Mouse (Mus musculus): Measurements from ENCODE around the gene Kcnk10.
A peak's percentile ranks its signal among the peaks of the same experiment; 100 is the strongest.
"Not testable (repeated sequence)": the region's sequence is repeated elsewhere in the genome, so short reads cannot be mapped to it uniquely, and the experiment has no call there.

Gene Kcnk10

DNA sequence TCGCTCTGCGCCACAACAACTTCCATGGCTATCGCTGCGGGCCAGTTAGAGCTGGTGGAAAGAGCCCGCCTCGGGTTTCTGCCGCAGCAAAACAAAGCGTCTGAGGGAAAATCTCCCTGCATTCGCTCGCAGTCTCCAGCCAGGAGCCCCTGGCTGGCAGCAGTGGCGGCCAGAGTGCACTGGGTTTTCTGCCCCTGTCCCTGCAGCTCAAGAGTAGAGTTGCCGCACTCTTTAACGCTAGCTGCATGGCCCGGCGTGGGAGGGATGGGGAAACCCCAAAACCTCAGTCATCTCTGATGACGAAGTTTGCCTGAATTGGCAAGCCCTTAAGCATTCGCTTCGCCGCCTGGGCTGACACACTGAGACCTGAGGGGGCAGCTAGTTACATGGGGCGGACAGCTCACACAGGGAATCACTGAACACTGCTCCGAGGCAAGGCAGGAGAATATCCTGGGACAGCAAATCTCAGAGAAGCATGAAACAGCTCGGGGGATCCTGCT, at the start of gene Kcnk10:
Gene Kcnk10 (minus strand): TSS at position 450 of the 500 bp plus-strand sequence.
- DNase-seq (ENCODE audit: inconsistent ontology term), result peak; percentile 85

DNA sequence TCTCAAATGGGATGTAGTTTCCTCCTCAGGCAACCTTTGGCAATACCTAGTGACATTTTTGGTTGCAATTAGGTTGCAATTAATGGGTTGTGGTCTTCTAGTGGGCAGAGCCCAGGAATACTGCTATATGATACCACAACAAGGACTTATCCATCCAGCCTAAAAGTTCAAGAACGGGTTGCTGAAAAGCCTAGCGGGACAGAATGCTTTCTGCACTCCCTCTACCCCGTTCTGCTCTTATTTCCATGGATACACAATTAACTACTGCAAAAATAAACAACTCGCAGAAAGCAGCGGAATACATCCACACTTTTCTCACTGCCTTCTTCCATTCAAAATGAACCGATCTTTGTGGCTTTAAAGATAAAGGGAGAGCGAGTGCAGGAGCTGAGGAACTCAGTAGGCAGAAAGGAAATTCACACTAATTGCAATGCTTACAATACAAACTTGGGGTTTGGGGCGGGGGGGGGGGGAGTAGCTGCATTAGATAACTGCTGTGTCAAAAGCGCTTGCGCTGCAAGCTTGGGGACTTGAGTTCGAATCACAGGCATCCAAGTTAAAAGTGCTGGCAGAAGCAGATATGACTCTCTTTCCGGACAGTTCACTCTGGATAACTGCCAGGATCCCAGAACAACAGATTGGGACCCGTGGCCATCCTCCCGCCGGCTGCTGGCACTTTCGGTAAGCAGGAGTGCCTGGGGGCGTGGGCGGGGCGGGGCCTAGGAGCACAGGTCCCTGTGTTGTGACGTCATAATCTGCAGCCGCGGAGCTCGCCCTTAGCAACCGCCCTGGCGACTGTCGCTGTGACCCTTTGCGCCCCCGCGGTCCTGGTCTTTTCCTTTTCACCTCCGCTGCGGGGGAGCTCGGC, 49.5 kb upstream of the Kcnk10 start, which contains the start of gene Spata7:
Gene Spata7 (plus strand): TSS at position 766 of the 868 bp plus-strand sequence.
- DNase-seq (ENCODE audit: inconsistent ontology term), result peak; percentile 93

DNA sequence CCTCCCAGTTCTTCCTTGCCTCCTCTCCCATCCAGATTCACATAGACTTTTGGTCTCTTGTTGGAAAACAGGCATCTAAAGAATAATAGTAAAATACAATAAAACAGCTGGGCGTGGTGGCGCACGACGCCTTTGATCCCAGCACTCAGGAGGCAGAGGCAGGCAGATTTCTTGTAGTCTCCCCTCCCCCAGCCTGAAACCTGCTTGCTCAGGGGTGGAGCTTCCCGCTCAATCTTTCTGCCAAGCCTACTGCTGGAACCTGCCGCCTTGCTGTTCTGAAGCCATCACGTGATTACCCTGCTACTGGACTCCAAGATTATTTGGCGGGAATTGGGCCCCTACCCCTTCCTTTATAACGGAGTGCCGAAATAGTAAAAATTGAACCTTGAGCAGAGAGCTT, 45.2 kb upstream of the Kcnk10 start:
- not testable (repeated sequence) for DNase-seq (ENCODE audit: inconsistent ontology term)

DNA sequence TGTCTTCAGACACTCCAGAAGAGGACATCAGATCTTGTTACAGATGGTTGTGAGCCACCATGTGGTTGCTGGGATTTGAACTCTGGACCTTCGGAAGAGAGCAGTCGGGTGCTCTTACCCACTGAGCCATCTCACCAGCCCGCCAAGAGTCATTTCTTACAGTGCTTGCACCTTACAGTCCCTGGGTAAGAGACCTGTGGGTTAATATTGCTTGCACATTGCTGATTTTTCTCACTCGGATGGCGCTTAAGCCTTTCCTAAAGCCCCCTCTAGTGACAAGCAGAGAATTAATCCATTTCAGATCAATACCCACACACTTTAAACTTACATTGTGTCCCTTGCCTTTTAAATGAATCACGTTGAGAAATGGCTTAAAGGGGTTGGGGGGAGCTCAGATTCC, 42.8 kb upstream of the Kcnk10 start:
- DNase-seq (ENCODE audit: inconsistent ontology term), result not testable (repeated sequence)

DNA sequence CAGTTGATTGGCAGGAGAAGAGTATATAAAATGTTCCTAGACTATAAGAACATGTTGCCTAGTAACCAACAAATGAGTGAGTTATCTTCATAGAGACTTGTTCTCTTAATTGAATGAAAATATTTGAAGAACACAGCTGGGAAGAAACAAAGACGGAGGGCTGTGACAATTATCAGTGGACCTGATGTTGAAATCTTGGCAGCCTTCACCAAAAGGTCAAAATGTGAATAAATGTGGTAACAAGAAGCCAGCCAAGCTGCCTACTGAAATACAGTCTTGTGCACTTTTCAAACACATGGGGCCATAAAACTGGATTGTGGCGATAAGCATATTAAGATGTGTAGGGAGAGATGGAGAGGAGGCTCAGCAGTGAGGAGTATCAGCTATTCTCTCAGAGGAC, 41.4 kb upstream of the Kcnk10 start:
- DNase-seq (ENCODE audit: inconsistent ontology term), result peak; percentile 66

DNA sequence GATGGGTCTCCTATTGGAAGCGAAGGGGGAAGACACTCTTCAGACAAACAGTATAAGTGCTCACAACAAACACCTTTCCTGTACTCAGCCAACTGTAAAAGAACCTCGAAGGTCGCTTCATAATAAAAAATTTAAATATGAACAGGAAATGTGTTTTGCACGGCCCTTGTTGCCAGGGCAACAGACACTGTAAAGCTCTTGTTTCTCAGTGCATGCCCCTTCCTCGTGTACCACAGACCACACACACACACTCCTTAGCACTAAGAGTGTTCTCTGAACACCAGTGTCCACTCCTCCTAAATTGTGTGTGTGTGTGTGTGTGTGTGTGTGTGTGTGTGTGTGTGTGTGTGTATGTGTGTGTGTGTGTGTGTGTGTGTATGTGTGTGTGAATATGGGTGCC, 37.6 kb upstream of the Kcnk10 start:
- no peak for DNase-seq (ENCODE audit: inconsistent ontology term)

DNA sequence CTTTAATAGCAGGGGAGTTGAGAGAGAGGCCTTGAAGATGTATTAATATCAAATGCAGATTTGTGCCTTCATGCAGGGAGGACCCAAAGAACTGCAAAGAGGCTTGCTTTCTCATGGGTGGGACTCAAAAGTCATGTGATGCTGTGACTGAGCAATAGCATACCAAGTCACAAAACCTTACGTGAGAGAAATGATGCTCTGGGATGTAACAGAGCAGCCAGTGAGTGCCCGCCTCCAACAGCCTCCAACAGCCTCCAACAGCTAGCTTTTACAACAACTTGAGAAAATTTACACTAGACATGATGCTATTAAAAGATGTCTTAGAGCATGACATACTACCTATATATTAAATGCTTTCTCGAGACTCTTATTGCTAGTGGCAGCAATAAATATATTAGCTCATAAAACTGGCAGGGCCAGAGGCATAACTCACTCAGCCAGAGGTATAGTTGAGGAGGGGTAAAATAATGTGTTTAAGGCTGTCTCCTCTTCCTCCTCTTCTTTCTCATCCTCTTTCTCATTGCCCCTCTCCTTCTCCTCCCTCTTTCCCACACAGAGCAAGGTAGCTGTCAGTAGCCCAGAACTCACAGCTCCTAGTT, 36.9 kb upstream of the Kcnk10 start:
- DNase-seq (ENCODE audit: inconsistent ontology term), result no peak

DNA sequence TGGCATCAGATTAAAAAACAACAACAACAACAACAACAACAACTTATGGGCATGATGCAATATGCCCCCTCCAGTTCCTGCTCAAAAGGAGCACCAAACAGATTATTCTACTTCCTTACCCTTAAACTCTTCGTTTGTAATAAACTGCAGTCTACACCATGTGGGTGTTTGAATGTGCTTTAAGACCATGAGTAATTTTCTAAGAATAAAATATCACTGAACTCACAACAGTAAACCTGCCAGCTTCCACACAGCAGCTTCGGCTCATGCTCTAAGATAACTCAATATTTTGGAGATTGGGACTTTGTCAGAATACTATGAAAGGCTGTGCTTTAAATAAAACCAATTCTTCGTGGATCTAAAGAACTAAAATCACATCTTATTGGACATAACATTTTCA, 32.2 kb upstream of the Kcnk10 start:
- no peak for DNase-seq (ENCODE audit: inconsistent ontology term)

DNA sequence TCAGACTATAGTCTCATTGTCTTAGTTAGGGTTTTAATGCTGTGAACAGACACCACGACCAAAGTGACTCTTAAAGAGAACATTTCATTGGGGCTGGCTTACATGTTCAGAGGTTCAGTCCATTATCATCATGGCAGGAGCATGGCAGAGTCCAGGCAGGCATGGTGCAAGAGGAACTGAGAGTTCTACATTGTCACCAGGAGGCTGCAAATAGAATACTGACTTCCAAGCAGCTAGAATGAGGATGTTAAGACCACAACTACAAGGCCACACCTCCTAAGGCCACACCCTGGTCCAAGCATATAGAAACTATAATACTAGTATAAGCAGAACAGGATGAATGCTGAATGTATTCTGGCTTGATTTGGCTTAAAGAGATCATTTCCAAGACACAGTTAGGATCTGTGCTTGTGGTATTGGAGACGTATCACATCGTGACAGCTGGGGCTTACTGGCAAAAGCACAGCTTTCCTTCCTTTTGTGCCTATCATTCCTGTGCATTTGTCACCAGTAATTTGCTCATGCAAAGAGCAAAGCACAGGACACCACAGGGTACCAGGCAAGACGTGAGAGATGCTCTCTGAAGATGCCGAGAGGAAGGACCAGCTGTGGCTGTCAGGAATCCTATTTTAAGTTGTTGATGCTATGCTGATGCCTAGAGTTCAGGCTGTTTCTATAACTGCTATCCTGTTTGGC, 28.6 kb upstream of the Kcnk10 start:
- no peak for DNase-seq (ENCODE audit: inconsistent ontology term)

DNA sequence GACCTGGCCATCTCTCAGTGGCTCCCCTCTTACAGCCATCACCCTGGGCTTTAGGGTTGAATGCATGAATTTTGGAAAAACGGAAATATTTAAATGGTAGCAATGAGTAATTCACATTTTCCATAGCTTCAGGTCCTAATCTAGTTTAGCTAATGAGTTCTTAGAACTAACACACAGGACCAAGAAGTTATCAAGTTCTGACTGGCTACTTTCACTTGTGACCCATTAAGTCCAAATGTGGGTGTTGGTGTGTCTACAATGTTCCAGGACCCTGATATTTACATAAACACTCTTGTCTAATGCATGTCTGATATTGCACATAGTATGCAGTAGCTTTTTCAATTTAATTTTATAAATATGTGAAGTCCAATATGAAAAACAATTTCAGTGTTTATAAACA, 27.2 kb upstream of the Kcnk10 start:
- no peak for DNase-seq (ENCODE audit: inconsistent ontology term)

DNA sequence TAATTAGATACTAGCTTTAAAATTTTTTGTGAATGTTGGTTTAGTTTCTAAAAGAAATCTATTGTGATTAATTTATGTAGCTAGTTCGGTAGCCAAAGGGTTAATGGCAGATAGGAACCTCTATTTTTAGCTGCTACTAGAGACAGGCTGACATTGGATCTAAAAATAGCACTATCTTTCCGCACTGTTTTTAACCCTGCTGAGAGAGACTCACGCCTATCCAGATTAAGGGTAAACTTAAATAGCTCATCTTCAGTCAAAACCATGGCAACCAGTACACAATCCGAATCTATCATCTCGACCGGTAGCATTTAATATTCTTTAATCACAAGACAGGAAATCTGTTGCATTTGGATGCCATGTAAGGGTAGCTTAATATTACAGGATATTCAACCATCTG, 24.0 kb upstream of the Kcnk10 start:
- no peak for DNase-seq (ENCODE audit: inconsistent ontology term)

DNA sequence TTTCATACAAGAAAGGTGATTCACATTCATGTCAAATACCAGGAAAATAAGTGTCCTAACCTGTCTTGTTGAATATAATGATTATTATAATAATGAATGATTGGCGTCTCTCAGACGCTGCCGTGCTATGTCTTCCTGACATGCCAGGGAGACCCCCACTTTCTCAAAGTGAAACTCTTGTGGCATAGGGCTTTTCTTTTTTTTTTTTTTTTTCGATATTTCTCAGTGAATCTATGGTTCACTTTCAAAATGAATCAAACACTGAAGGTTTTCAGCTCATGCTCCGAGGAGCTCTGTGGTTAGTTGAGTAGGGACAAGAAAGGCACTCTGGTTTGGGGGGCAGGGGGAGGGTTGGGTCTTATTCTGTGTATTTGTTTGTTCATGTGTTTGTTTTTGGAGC, 22.8 kb upstream of the Kcnk10 start:
- no peak for DNase-seq (ENCODE audit: inconsistent ontology term)

DNA sequence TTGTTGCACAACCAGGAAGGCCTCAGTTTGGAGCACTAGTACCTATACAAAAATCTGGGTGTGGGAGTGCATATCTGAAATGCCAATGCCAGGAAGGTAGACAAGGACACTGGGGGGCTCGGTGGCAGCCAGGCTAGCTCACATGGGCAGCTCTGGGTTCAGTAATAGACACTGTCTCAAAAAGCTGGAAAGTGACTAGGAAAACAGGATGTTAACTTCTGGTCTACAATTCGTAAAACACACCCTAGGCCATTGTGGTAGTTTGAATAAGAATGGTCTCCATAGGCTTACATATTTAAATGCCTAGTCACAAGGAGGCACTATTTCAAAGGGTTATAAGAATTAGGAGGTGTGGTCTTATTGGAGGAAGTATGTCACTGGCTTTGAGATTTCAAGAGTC, 12.9 kb upstream of the Kcnk10 start:
- DNase-seq (ENCODE audit: inconsistent ontology term), result no peak

DNA sequence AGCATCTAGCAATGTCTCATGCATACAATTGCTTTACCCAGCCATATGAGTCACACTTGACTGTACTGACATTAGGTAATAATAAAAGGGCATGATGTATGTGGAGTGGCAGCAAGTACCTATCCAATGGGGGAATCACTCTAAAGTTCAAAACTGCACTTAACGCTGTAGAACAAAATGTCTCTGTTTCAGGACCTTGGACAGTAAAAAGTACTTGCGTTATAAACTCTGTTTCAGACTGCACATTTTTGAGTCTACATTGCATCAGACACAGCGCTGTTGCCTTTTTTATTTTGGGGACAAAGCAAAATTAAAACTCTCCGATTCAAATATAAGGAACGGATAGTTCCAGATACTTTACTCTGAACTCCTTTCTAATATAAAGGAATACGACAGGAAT, 10.5 kb upstream of the Kcnk10 start:
- DNase-seq (ENCODE audit: inconsistent ontology term), result no peak

DNA sequence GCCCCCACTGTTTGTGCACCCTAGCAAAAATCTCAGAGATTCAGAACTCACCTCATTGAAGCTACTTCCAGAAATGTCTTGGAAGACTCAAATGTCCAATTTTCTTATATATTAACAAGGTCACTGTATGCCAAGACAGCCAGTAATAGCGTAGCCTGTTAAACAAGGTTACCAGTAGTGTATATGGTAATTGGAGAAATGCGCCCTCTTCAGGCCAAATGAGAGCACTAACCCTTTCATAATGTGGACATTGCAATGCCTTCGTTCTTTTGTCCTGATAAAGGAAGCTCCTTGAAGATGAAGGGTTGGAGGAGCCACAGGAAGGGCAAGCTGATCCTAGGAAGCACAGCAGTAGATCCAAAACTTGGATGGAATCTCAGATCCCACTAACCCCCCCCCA, 7.2 kb upstream of the Kcnk10 start:
- no peak for DNase-seq (ENCODE audit: inconsistent ontology term)

DNA sequence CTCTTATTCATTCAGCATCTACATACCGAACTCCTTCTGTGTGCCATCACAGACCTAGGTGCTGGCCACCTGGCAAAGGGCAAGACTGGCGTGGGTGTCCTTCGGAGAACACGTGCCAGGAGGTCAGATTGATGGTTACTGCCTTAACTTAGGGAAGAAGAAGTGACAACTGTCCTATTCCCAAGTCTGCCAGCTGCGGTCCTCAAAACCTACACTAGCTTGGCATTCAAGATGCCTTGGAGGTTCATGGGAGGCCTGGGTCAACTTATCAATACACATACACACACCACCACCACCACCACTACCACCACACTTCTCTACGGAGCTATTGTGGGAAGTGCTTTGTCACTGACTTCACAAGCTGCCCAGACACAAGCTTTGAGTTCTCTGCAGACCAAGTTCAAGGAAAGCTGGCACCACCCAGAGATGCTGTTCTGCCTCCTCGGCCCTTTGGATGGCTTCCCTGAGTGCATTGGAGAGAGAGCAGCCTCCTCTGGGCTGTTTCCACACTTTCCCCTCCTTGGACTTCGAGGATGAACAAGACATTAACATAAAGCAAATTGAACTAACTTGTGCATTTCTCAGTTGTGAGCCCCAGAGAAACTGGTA, 2.1 kb downstream of the Kcnk10 start:
- DNase-seq (ENCODE audit: inconsistent ontology term), result no peak

DNA sequence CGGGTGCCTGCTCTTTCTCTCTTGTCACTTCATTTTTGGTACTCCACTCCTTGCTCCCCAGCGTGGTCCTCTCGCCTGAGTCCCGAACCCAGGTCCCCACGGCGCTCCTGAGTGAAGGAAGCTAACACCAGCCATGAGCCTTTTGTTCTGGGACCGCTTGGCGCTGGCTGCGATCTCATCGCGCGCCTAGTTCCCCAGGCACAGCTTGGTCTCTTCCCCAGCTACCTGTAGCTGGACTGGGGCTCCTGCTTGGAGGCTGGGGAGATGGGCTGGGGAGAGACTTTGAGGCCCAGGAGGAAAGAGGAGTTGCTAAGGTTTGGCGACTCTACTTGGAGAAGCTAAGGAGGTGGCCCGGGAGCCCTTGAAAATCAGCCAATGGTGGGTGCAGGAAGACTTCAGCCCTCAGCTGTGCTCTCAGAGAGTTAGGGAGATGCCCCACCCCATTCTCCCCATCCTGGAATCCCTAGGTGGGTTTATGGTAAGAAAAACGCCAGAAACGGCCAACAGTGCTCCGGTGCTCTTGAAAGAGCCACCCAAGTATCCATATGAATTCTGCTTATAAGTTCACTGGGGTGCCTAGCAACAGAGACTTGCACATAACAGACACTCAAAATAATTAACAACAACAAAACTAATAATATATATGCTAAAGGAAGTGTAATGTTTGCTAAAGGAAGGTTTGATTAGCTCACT, 2.8 kb downstream of the Kcnk10 start:
- no peak for DNase-seq (ENCODE audit: inconsistent ontology term)

DNA sequence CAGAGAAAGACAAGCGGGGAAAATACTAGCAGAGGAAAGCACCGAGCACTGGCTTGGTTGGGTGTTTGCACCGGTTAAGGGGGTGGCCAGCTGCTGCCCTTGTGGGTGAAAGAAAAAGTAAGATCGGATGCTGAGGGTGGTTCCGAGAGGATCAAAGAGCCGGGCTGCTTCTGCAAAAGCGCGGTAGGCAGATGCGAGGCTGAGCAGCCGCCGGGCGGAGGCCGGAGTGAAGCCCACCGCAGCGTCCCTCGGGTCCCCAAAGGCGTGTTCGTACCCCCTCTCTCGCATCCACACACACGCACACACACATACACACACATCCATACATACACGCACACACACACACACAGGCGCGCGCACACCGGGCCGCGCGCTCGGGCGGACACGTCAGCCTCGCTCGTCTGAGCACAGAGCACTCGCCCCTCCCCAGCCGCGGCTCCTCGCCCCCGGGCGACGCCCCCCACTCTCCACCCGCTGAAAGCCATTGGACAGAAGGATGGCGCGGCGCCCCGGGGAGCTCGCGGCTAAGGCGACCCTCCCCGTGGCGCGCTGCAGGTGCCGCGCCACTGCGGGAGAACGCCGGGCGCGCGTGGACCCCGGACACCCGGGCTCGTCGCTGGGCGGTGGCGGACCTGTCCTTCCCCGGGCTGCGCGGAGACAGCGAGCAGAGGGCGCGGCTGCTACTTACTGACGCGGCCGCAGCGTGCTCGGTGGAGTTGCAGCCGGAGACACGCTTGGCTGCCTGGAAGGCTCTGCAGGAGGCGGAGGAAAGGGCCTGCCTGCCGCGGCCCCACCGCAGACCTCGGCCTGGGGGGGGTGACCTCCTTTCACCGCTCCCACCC, 3.5 kb downstream of the Kcnk10 start:
- DNase-seq (ENCODE audit: inconsistent ontology term), result peak; percentile 52

DNA sequence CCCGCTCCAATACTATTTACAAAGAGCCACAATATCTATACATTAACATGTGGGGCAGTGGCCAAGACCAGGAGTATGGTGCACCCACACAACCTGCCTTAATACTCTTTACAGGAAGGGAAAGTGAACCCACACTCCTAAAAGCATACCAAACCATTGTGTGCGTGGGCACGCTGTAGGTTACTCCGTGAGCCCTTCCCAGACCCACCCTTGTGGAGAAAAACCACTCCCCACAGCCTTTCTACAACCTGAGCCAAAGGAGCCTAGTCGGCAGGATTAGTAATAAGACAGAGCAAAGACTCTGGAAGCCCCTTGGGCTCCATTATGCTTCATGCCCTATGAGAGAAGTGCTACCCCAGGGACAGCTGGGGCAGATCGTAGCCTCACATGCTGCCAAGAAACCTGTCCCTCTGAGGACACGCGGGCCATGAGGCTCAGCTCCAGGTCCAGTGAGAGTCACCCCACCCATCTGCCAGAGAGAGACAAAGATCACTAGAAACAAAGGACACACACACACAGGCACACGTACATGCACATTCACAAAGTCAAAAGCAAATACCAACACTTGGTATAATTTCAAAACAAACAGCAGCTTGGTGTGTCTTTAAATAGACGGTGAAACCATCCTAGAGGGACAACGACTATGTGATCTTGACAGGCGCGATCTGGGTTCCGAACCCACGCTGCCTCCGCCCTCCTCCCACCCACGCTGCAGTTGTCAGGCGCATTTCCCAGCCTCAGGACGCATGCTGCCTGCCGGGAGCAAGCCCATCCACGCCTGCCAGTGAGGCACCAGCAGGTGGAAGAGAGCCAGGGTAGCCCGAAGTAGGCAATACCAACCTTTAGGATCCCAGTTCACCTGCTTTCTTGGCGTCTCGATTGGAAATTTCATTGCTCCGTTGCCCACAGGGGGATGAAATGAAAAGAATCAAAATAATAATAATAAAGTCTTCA, 4.5 kb downstream of the Kcnk10 start:
- DNase-seq (ENCODE audit: inconsistent ontology term), result peak; percentile 28
